Mouse (Mus musculus): ENCODE measurements at regions not wholly inside any gene's neighbourhood (a gene's known extent, or its start where the extent isn't known, plus 50 kb on each side); places are given as distances from the start of the nearest gene placed in this dataset.

GRCm38 (mm10) chr19:36235131-36235530 is 113.0 kb upstream of the Pcgf5 start:
- no peak for ATAC-seq

GRCm38 (mm10) chr19:36236576-36237345 is 111.3 kb upstream of the Pcgf5 start:
- ATAC-seq, result no peak

GRCm38 (mm10) chr19:36237751-36238150 is 110.4 kb upstream of the Pcgf5 start:
- no peak for ATAC-seq

GRCm38 (mm10) chr19:36238536-36238935 is 109.6 kb upstream of the Pcgf5 start:
- no peak for ATAC-seq

- ATAC-seq, result peak; percentile 97
Observed at GRCm38 (mm10) chr19:36242396-36242795, 105.7 kb upstream of the Pcgf5 start.

- ATAC-seq, result no peak
Observed at GRCm38 (mm10) chr19:36242946-36243345, 105.2 kb upstream of the Pcgf5 start.

GRCm38 (mm10) chr19:36252522-36252921 is 95.6 kb upstream of the Pcgf5 start:
- no peak for ATAC-seq

- ATAC-seq, result no peak
Observed at GRCm38 (mm10) chr19:36257748-36258538, 90.2 kb upstream of the Pcgf5 start.

- no peak for ATAC-seq
Observed at GRCm38 (mm10) chr19:36261819-36262218, 86.3 kb upstream of the Pcgf5 start.

GRCm38 (mm10) chr19:36263923-36264322 is 84.2 kb upstream of the Pcgf5 start:
- ATAC-seq, result no peak

GRCm38 (mm10) chr19:36264397-36264796 is 83.7 kb upstream of the Pcgf5 start:
- no peak for ATAC-seq

- no peak for ATAC-seq
Observed at GRCm38 (mm10) chr19:36265276-36265675, 82.8 kb upstream of the Pcgf5 start.

GRCm38 (mm10) chr19:36266346-36266745 is 81.8 kb upstream of the Pcgf5 start:
- ATAC-seq, result no peak

- no peak for ATAC-seq
Observed at GRCm38 (mm10) chr19:36273466-36273865, 74.6 kb upstream of the Pcgf5 start.

GRCm38 (mm10) chr19:36285465-36285864 is 62.6 kb upstream of the Pcgf5 start:
- ATAC-seq, result no peak

GRCm38 (mm10) chr19:36290778-36291177 is 57.3 kb upstream of the Pcgf5 start:
- ATAC-seq, result no peak

- no peak for ATAC-seq
Observed at GRCm38 (mm10) chr19:36293177-36293969, 54.7 kb upstream of the Pcgf5 start.
